Mouse (Mus musculus): Measurements from ENCODE around the gene Hnrnpu. TPM values are rescaled to one million over a fixed set of nuclear protein-coding genes. Genes with fewer than 3 reads are reported as not detected.

Hnrnpu gene
- 116 and 164 TPM in 2 replicates for polyA plus RNA-seq (2015; fragmentation: Nextera tagmentation; extraction: Ambion mirVana)

GRCm38 (mm10) chr1:178337551-178338317, at the start of gene Hnrnpu:
TSS of gene Hnrnpu (minus strand) at chr1:178337797.
- peaks cover 7% of the 10 kb centered on the region; the same call in 1 of the 2 replicates for H3K36me3 ChIP-seq (ENCODE audit: insufficient read depth, low read length)
- peak within 1 kb of the TSS; percentile 100 for H3K27ac ChIP-seq (ENCODE audit: low read length)
- peaks cover 5% of the 10 kb centered on the region; the same call in 1 of the 2 replicates for H3K4me1 ChIP-seq (ENCODE audit: insufficient read depth, low read depth, low read length)
- peak; percentile 2; the same call in 1 of the 2 replicates for TF ChIP-seq CTCF (IDR thresholded peaks at IDR 0.05)
- TF ChIP-seq EP300 (IDR thresholded peaks at IDR 0.05) = no peak; the same call in 1 of the 2 replicates
- H3K9ac ChIP-seq (replicated peaks; ENCODE audit: low read depth) = peak within 1 kb of the TSS; percentile 99
- no peaks in the 10 kb centered on the region for H3K9me3 ChIP-seq (ENCODE audit: low read length)
- DNase-seq (ENCODE audit: low spot score) (peak; percentile 98), ATAC-seq (peak; percentile 87)
- no peaks in the 10 kb centered on the region for H3K27me3 ChIP-seq (replicated peaks; ENCODE audit: insufficient read depth, low read length)
- peak within 1 kb of the TSS; percentile 73 for H3K4me2 ChIP-seq (replicated peaks; ENCODE audit: low read depth, low read length)
- peak within 1 kb of the TSS; percentile 100 for H3K4me3 ChIP-seq (ENCODE audit: low read depth, low read length)
- WGBS = under 1% methylated on average over 67 of the region's 73 CpGs

DNA sequence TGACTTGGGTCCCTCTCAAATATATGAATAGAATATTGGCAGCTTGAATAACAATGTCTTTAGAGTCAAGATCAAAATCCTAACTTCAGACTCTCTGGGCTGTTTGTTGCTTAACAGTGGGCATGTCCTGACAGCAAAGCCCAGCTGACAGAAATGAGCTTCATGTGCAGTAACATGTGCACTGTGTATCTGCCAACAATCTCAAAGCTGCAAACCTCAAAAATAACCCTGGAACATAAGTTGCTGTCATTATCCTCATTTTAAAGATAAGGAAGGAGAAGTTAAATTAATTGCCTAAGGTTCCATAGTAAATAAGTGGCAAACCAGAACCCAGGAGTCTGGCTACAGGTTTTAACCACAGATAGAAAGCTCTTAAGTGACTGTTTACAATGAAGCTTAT, 44.6 kb upstream of the Hnrnpu start:
- Histone ChIP-seq H3K4me2 (replicated peaks; ENCODE audit: low read depth, low read length) (no peak overlapping the region), H3K9me3 (ENCODE audit: low read length) (no peaks in the 10 kb centered on the region), H3K36me3 (ENCODE audit: insufficient read depth, low read length) (no peaks in the 10 kb centered on the region), H3K27ac (ENCODE audit: low read length) (no peak overlapping the region), H3K4me3 (ENCODE audit: low read depth, low read length) (no peak overlapping the region), H3K4me1 (ENCODE audit: insufficient read depth, low read depth, low read length) (no peaks in the 10 kb centered on the region), H3K9ac (replicated peaks; ENCODE audit: low read depth) (no peak overlapping the region), H3K27me3 (replicated peaks; ENCODE audit: insufficient read depth, low read length) (no peaks in the 10 kb centered on the region)
- DNase-seq (ENCODE audit: low spot score) = peak; percentile 54
- TF ChIP-seq CTCF (IDR thresholded peaks at IDR 0.05) = no peak
- TF ChIP-seq EP300 (IDR thresholded peaks at IDR 0.05) = no peak
- ATAC-seq = peak; percentile 71

- no peak overlapping the region for H3K4me2 ChIP-seq (replicated peaks; ENCODE audit: low read depth, low read length)
- H3K27ac ChIP-seq (ENCODE audit: low read length) = no peak overlapping the region
- no peaks in the 10 kb centered on the region for H3K36me3 ChIP-seq (ENCODE audit: insufficient read depth, low read length)
- H3K9ac ChIP-seq (replicated peaks; ENCODE audit: low read depth) = no peak overlapping the region
- H3K4me3 ChIP-seq (ENCODE audit: low read depth, low read length) = no peak overlapping the region
- TF ChIP-seq EP300 (IDR thresholded peaks at IDR 0.05) = no peak
- no peak for TF ChIP-seq CTCF (IDR thresholded peaks at IDR 0.05)
- no peaks in the 10 kb centered on the region for H3K27me3 ChIP-seq (replicated peaks; ENCODE audit: insufficient read depth, low read length)
- H3K4me1 ChIP-seq (ENCODE audit: insufficient read depth, low read depth, low read length) = no peaks in the 10 kb centered on the region
- no peaks in the 10 kb centered on the region for H3K9me3 ChIP-seq (ENCODE audit: low read length)
- 86% methylated on average over 1 of the region's 1 CpGs for WGBS
- DNase-seq (ENCODE audit: low spot score) (no peak), ATAC-seq (no peak)
Observed at GRCm38 (mm10) chr1:178379224-178379623, 41.6 kb upstream of the Hnrnpu start.

GRCm38 (mm10) chr1:178378115-178378514, 40.5 kb upstream of the Hnrnpu start:
- no peak overlapping the region for H3K4me2 ChIP-seq (replicated peaks; ENCODE audit: low read depth, low read length)
- 74% methylated on average over 3 of the region's 3 CpGs for WGBS
- H3K27me3 ChIP-seq (replicated peaks; ENCODE audit: insufficient read depth, low read length) = no peaks in the 10 kb centered on the region
- no peak for DNase-seq (ENCODE audit: low spot score)
- TF ChIP-seq EP300 (IDR thresholded peaks at IDR 0.05) (no peak), CTCF (IDR thresholded peaks at IDR 0.05) (no peak)
- H3K9ac ChIP-seq (replicated peaks; ENCODE audit: low read depth) = no peak overlapping the region
- no peak overlapping the region for H3K4me3 ChIP-seq (ENCODE audit: low read depth, low read length)
- H3K36me3 ChIP-seq (ENCODE audit: insufficient read depth, low read length) = no peaks in the 10 kb centered on the region
- no peak overlapping the region for H3K27ac ChIP-seq (ENCODE audit: low read length)
- no peaks in the 10 kb centered on the region for H3K4me1 ChIP-seq (ENCODE audit: insufficient read depth, low read depth, low read length)
- no peaks in the 10 kb centered on the region for H3K9me3 ChIP-seq (ENCODE audit: low read length)
- ATAC-seq = no peak

- Histone ChIP-seq H3K4me2 (replicated peaks; ENCODE audit: low read depth, low read length) (no peak overlapping the region), H3K9me3 (ENCODE audit: low read length) (no peaks in the 10 kb centered on the region), H3K27ac (ENCODE audit: low read length) (no peak overlapping the region), H3K4me1 (ENCODE audit: insufficient read depth, low read depth, low read length) (no peaks in the 10 kb centered on the region), H3K4me3 (ENCODE audit: low read depth, low read length) (no peak overlapping the region), H3K27me3 (replicated peaks; ENCODE audit: insufficient read depth, low read length) (no peaks in the 10 kb centered on the region), H3K9ac (replicated peaks; ENCODE audit: low read depth) (no peak overlapping the region), H3K36me3 (ENCODE audit: insufficient read depth, low read length) (no peaks in the 10 kb centered on the region)
- 59% methylated on average over 2 of the region's 2 CpGs for WGBS
- DNase-seq (ENCODE audit: low spot score) (no peak), ATAC-seq (no peak)
- TF ChIP-seq CTCF (IDR thresholded peaks at IDR 0.05) (no peak), EP300 (IDR thresholded peaks at IDR 0.05) (no peak)
Observed at GRCm38 (mm10) chr1:178376907-178377306, 39.3 kb upstream of the Hnrnpu start.

DNA sequence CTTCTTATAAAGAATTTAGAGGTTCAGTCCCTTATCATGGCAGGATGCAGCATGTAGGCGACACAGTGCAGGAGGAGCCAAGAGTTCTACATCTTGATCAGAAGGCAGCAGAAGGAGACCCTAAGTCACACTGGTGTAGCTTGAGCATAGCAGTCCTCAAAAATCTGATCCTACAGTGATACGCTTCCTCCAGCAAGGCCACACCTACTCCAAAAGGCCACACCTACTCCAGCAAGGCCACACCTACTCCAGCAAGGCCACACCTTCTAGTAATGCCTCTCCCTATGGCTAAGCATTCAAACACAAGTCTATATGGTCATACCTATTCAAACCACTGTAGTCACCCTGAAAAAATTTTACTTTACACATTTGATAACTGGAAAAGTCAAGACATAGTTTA, 38.5 kb upstream of the Hnrnpu start:
- ATAC-seq (no peak), DNase-seq (ENCODE audit: low spot score) (no peak)
- Histone ChIP-seq H3K4me2 (replicated peaks; ENCODE audit: low read depth, low read length) (no peak overlapping the region), H3K36me3 (ENCODE audit: insufficient read depth, low read length) (no peaks in the 10 kb centered on the region), H3K9ac (replicated peaks; ENCODE audit: low read depth) (no peak overlapping the region), H3K27ac (ENCODE audit: low read length) (no peak overlapping the region), H3K9me3 (ENCODE audit: low read length) (no peaks in the 10 kb centered on the region), H3K4me1 (ENCODE audit: insufficient read depth, low read depth, low read length) (no peaks in the 10 kb centered on the region), H3K27me3 (replicated peaks; ENCODE audit: insufficient read depth, low read length) (no peaks in the 10 kb centered on the region), H3K4me3 (ENCODE audit: low read depth, low read length) (no peak overlapping the region)
- WGBS = 76% methylated on average over 2 of the region's 2 CpGs
- no peak for TF ChIP-seq EP300 (IDR thresholded peaks at IDR 0.05)
- TF ChIP-seq CTCF (IDR thresholded peaks at IDR 0.05) = no peak
